Mouse (Mus musculus) embryonic facial prominence, embryonic 15.5 days (tissue): Measurements from ENCODE around the gene Cyp2g1. TPM values are rescaled to one million over a fixed set of nuclear protein-coding genes. Genes with fewer than 3 reads are reported as not detected.
"Not testable (repeated sequence)": the region's sequence is repeated elsewhere in the genome, so short reads cannot be mapped to it uniquely, and the experiment has no call there.

ENCODE experiments used
- ATAC-seq: fragments of 200-750 bp; cut with Nextera tagmentation; 2 replicates; pipeline ENCODE4 v1.8.0; 2017; ENCODE audit warnings: low read depth, moderate TSS enrichment; ENCODE audit not compliant: insufficient number of reproducible peaks, low FRiP score, low TSS enrichment
- H3K27ac ChIP-seq: fragments of 300-500 bp; sonication (generic); replicated peaks from 2 replicates; pipeline ENCODE4 v1.5.1; 2015; ENCODE audit warnings: mild to moderate bottlenecking, inconsistent platforms
- H3K27me3 ChIP-seq: fragments of 300-500 bp; sonication (generic); 2 replicates; pipeline ENCODE4 v1.6.1; 2015; ENCODE audit warnings: inconsistent platforms
- H3K36me3 ChIP-seq: fragments of 300-500 bp; sonication (generic); 2 replicates; pipeline ENCODE4 v1.6.1; 2015; ENCODE audit warnings: mild to moderate bottlenecking, inconsistent platforms
- H3K4me1 ChIP-seq: fragments of 300-500 bp; sonication (generic); 2 replicates; pipeline ENCODE4 v1.6.1; 2015; ENCODE audit warnings: inconsistent platforms
- H3K4me2 ChIP-seq: fragments of 300-500 bp; sonication (generic); replicated peaks from 2 replicates; pipeline ENCODE4 v1.6.1; 2015; ENCODE audit warnings: mild to moderate bottlenecking, inconsistent platforms
- H3K4me3 ChIP-seq: fragments of 300-500 bp; sonication (generic); replicated peaks from 2 replicates; pipeline ENCODE4 v1.5.1; 2015; ENCODE audit warnings: mild to moderate bottlenecking, inconsistent platforms
- H3K9ac ChIP-seq: fragments of 300-500 bp; sonication (generic); 2 replicates; pipeline ENCODE4 v1.6.1; 2015; ENCODE audit warnings: inconsistent platforms
- H3K9me3 ChIP-seq: fragments of 300-500 bp; sonication (generic); replicated peaks from 2 replicates; pipeline ENCODE4 v1.6.1; 2016; ENCODE audit warnings: inconsistent platforms
- WGBS: fragments of 180-500 bp; shearing (Covaris S2); methylation state at CpG from one replicate; pipeline ENCODE4 v1.1.7; 2015; 5-methylcytosine and 5-hydroxymethylcytosine counted together
- polyA plus RNA-seq: library from polyadenylated mRNA; unstranded; fragments of >200 nt; fragmentation: Nextera tagmentation; extraction: Ambion mirVana; gene quantifications from 2 replicates; pipeline ENCODE4 v1.2.1, GENCODE M21; 2015

The Cyp2g1 gene
- polyA plus RNA-seq, 1 experiment from 2014 or later = 13.8 TPM

- no peak overlapping the region for H3K4me2 ChIP-seq
- H3K27ac ChIP-seq = no peak overlapping the region
- no peaks in the 10 kb centered on the region for H3K27me3 ChIP-seq
- no peaks in the 10 kb centered on the region for H3K9me3 ChIP-seq
- H3K36me3 ChIP-seq = no peaks in the 10 kb centered on the region
- H3K9ac ChIP-seq = no peak overlapping the region
- no peak overlapping the region for H3K4me3 ChIP-seq
- no peaks in the 10 kb centered on the region for H3K4me1 ChIP-seq
- 72% methylated on average over 5 of the region's 5 CpGs for WGBS
- no peak for ATAC-seq
These were observed 25.5 kb upstream of the Cyp2g1 start for GRCm38 (mm10) chr7:26783163-26783562.

- ATAC-seq, H3K4me2 ChIP-seq, H3K4me1 ChIP-seq, H3K4me3 ChIP-seq, H3K27me3 ChIP-seq, H3K9ac ChIP-seq, H3K27ac ChIP-seq, H3K9me3 ChIP-seq, H3K36me3 ChIP-seq: not testable (repeated sequence)
- 34% methylated on average over 1 of the region's 1 CpGs for WGBS
These were observed 22.7 kb upstream of the Cyp2g1 start for GRCm38 (mm10) chr7:26786013-26786412.

DNA sequence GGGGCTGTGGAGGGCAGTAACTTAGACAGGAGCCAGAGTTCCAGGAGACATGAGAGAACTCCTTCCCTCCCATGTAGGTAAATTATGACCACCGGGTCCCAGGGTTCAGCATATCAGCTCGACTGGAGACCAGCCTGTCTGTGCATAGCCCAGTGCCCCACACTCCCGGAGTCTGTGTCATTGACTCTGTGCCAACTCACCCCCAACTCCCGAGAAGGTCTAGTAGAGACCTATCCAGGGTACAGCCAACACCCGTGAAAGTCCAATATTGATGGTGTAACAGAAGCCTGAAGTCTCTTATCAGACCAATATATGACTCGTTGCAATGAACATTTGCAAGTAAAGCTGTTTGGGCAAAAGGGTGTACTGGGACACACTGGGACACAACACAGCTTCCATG, 18.7 kb upstream of the Cyp2g1 start:
- H3K4me1 ChIP-seq = no peaks in the 10 kb centered on the region
- H3K9me3 ChIP-seq = 0 out of 2 replicates have a peak, but pooled peaks cover 4% of the 10 kb centered on the region
- no peak for ATAC-seq
- H3K4me2 ChIP-seq = no peak overlapping the region
- H3K27ac ChIP-seq = no peak overlapping the region
- H3K36me3 ChIP-seq = no peaks in the 10 kb centered on the region
- no peaks in the 10 kb centered on the region for H3K27me3 ChIP-seq
- 83% methylated on average over 6 of the region's 6 CpGs for WGBS
- no peak overlapping the region for H3K4me3 ChIP-seq
- H3K9ac ChIP-seq = no peak overlapping the region

- no peak for ATAC-seq
- no peak overlapping the region for H3K4me3 ChIP-seq
- H3K4me1 ChIP-seq = no peaks in the 10 kb centered on the region
- no peak overlapping the region for H3K9ac ChIP-seq
- no peaks in the 10 kb centered on the region for H3K36me3 ChIP-seq
- no peak overlapping the region for H3K27ac ChIP-seq
- no peak overlapping the region for H3K4me2 ChIP-seq
- H3K9me3 ChIP-seq = no peaks in the 10 kb centered on the region
- no peaks in the 10 kb centered on the region for H3K27me3 ChIP-seq
These were observed 8.6 kb upstream of the Cyp2g1 start for GRCm38 (mm10) chr7:26800104-26800503.

- H3K27ac ChIP-seq = no peak overlapping the region
- no peak overlapping the region for H3K4me3 ChIP-seq
- ATAC-seq = no peak
- no peaks in the 10 kb centered on the region for H3K27me3 ChIP-seq
- 91% methylated on average over 1 of the region's 1 CpGs for WGBS
- no peak overlapping the region for H3K4me2 ChIP-seq
- no peaks in the 10 kb centered on the region for H3K4me1 ChIP-seq
- H3K9ac ChIP-seq = no peak overlapping the region
- H3K36me3 ChIP-seq = no peaks in the 10 kb centered on the region
- H3K9me3 ChIP-seq = no peaks in the 10 kb centered on the region
These were observed 7.7 kb upstream of the Cyp2g1 start for GRCm38 (mm10) chr7:26800996-26801395.

- H3K27ac ChIP-seq, H3K4me2 ChIP-seq, H3K4me3 ChIP-seq, H3K4me1 ChIP-seq, ATAC-seq, H3K9ac ChIP-seq, H3K27me3 ChIP-seq, H3K9me3 ChIP-seq, H3K36me3 ChIP-seq: not testable (repeated sequence)
- 66% methylated on average over 9 of the region's 9 CpGs for WGBS
These were observed 23.0 kb downstream of the Cyp2g1 start for GRCm38 (mm10) chr7:26831556-26832292.

DNA sequence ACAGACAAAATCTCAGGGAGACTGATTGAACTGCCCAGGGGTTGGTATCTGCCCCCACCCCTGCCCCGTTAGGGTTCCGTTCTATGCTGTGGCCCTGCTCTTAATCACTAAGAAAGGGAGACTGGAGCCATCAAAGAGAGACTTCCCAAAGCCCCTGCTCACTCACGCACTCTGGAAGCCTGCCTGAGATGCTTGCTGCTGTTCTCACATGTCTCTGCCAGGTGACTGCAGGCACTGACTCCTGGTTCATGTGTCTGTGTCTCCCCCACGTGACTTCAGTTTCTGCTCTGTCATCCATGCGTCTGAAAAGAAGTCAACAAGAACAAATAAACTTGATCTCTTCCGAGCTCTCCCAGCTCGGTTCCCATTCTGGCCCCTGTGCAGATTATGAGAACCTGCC, 24.0 kb downstream of the Cyp2g1 start:
- not testable (repeated sequence) for H3K27me3 ChIP-seq, H3K27ac ChIP-seq, H3K9ac ChIP-seq, H3K9me3 ChIP-seq, H3K4me3 ChIP-seq, H3K36me3 ChIP-seq, H3K4me1 ChIP-seq, H3K4me2 ChIP-seq, ATAC-seq
- 62% methylated on average over 7 of the region's 7 CpGs for WGBS

DNA sequence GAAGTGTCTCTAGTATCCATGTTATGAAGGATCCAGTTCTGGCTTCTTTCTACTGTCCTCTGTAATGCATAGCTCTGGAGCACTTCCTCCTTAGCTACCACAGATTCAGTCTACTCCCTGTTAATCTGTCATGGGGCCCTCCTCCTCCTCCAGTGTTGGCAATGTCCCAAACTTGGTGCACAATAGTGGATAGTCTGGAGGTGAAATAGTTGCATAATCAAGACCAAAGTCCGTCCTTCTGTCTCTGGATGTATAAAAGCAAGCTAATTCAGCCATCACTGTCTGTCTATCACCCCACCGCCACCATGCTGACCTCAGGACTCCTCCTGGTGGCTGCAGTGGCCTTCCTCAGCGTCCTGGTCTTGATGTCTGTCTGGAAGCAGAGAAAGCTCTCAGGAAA, 26.4 kb downstream of the Cyp2g1 start, which contains the start of gene Cyp2a5:
TSS of gene Cyp2a5 (plus strand) at position 247 of the 400 bp plus-strand sequence.
- not testable (repeated sequence) for H3K4me2 ChIP-seq, ATAC-seq, H3K27me3 ChIP-seq, H3K36me3 ChIP-seq, H3K4me1 ChIP-seq, H3K9me3 ChIP-seq, H3K9ac ChIP-seq, H3K4me3 ChIP-seq, H3K27ac ChIP-seq
- 77% methylated on average over 3 of the region's 3 CpGs for WGBS

DNA sequence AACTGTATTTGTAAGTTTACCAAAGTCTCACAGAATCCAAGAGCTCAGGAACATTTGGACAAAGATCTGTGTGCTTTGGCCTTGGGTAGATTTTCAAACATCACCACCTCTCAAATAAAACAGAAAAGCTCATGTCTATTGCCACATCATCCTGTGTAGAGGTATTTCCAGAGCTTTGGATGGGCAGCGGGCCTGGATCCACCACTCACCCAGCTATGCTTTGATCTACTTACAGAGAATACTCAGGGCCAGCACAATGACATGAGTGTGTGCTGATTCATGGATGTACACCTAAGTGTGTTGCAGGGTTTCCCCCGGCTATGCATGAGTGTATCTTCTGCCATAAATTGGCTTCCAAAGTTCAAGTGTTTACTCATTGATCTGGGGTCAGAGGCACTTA, 34.7 kb downstream of the Cyp2g1 start:
- not testable (repeated sequence) for H3K9ac ChIP-seq, H3K4me1 ChIP-seq, H3K27me3 ChIP-seq, ATAC-seq, H3K9me3 ChIP-seq, H3K4me3 ChIP-seq, H3K27ac ChIP-seq, H3K36me3 ChIP-seq, H3K4me2 ChIP-seq
- 80% methylated on average over 2 of the region's 2 CpGs for WGBS

GRCm38 (mm10) chr7:26850063-26850462, 41.4 kb downstream of the Cyp2g1 start:
- not testable (repeated sequence) for ATAC-seq, H3K9ac ChIP-seq, H3K36me3 ChIP-seq, H3K4me3 ChIP-seq, H3K27ac ChIP-seq, H3K4me2 ChIP-seq, H3K9me3 ChIP-seq, H3K4me1 ChIP-seq, H3K27me3 ChIP-seq
